Mouse (Mus musculus): ENCODE measurements around the gene 1700020L24Rik.

GRCm38 (mm10) chr11:83429355-83429754 lies 8.1 kb upstream of the 1700020L24Rik start, which contains the start of gene Gas2l2:
- TF ChIP-seq CTCF (IDR thresholded peaks at IDR 0.05; ENCODE audit: control insufficient read depth, insufficient read depth, low read length) (no peak), POLR2A (IDR thresholded peaks at IDR 0.05; ENCODE audit: borderline replicate concordance, control insufficient read depth, low read depth, low read length) (no peak)
